Mouse (Mus musculus): ENCODE data around the gene Sdhaf4. TPM values are rescaled to one million over a fixed set of nuclear protein-coding genes. Genes with fewer than 3 reads are reported as not detected.
A peak's percentile ranks its signal among the peaks of the same experiment; 100 is the strongest.

Sdhaf4 gene
- 23.7 and 26.8 TPM in 2 replicates for polyA plus RNA-seq (2015; fragmentation: Nextera tagmentation; extraction: Ambion mirVana)

GRCm38 (mm10) chr1:24005070-24005804, at the start of gene Sdhaf4:
TSS of gene Sdhaf4 (minus strand) at chr1:24005656.
- peak within 1 kb of the TSS; percentile 81 for H3K9ac ChIP-seq
- ATAC-seq (ENCODE audit: insufficient read depth): peak; percentile 96
- 0 out of 2 replicates have a peak, but pooled peaks cover 9% of the 10 kb centered on the region for H3K4me1 ChIP-seq (replicated peaks)
- H3K36me3 ChIP-seq (replicated peaks): peaks cover 6% of the 10 kb centered on the region; the same call in 1 of the 2 replicates
- H3K4me3 ChIP-seq (replicated peaks): peak within 1 kb of the TSS; percentile 79
- no peaks in the 10 kb centered on the region for H3K9me3 ChIP-seq (replicated peaks)
- peak within 1 kb of the TSS; percentile 68 for H3K4me2 ChIP-seq
- H3K27me3 ChIP-seq: no peaks in the 10 kb centered on the region
- H3K27ac ChIP-seq (replicated peaks): peak within 1 kb of the TSS; percentile 71
- 1% methylated on average over 47 of the region's 47 CpGs for WGBS (ENCODE audit: insufficient replicate concordance)

GRCm38 (mm10) chr1:24046730-24047510, 41.5 kb upstream of the Sdhaf4 start:
- Histone ChIP-seq H3K4me3 (replicated peaks) (no peak overlapping the region), H3K9me3 (replicated peaks) (no peaks in the 10 kb centered on the region), H3K9ac (no peak overlapping the region), H3K27ac (replicated peaks) (no peak overlapping the region), H3K4me1 (replicated peaks) (no peaks in the 10 kb centered on the region), H3K27me3 (no peaks in the 10 kb centered on the region), H3K36me3 (replicated peaks) (no peaks in the 10 kb centered on the region), H3K4me2 (no peak overlapping the region)
- ATAC-seq (ENCODE audit: insufficient read depth): no peak
- WGBS (ENCODE audit: insufficient replicate concordance): 61% methylated on average over 6 of the region's 6 CpGs

- Histone ChIP-seq H3K4me1 (replicated peaks) (no peaks in the 10 kb centered on the region), H3K9ac (no peak overlapping the region), H3K4me3 (replicated peaks) (no peak overlapping the region), H3K9me3 (replicated peaks) (no peaks in the 10 kb centered on the region), H3K36me3 (replicated peaks) (no peaks in the 10 kb centered on the region), H3K27me3 (no peaks in the 10 kb centered on the region), H3K27ac (replicated peaks) (no peak overlapping the region), H3K4me2 (no peak overlapping the region)
- WGBS (ENCODE audit: insufficient replicate concordance): 50% methylated on average over 5 of the region's 5 CpGs
- ATAC-seq (ENCODE audit: insufficient read depth): no peak
Observed at GRCm38 (mm10) chr1:24045627-24046026, 40.2 kb upstream of the Sdhaf4 start.

DNA sequence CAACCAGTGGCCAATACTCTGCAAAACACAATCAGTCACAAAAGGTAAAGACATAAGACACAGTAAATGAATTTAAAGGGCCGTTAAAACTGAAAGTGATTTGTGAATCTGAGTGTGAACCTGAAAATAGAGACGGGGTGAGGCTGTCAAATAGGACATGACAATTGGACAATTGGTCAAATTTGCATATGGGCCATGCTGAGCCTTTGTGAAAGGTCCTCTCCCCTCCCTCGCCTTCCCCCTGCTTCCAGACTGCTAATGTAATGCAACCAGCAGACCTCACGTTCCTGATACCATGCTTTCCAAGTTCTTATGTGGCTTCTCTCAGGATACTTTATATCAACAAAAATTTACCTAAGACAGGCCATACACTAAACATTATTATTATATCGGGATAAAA, 37.6 kb upstream of the Sdhaf4 start:
- no peaks in the 10 kb centered on the region for H3K36me3 ChIP-seq (replicated peaks)
- no peak overlapping the region for H3K4me2 ChIP-seq
- ATAC-seq (ENCODE audit: insufficient read depth): no peak
- no peaks in the 10 kb centered on the region for H3K4me1 ChIP-seq (replicated peaks)
- H3K9me3 ChIP-seq (replicated peaks): no peaks in the 10 kb centered on the region
- WGBS (ENCODE audit: insufficient replicate concordance): 52% methylated on average over 5 of the region's 5 CpGs
- H3K27ac ChIP-seq (replicated peaks): no peak overlapping the region
- no peaks in the 10 kb centered on the region for H3K27me3 ChIP-seq
- H3K9ac ChIP-seq: no peak overlapping the region
- no peak overlapping the region for H3K4me3 ChIP-seq (replicated peaks)

- 56% methylated on average over 2 of the region's 2 CpGs for WGBS (ENCODE audit: insufficient replicate concordance)
Observed at GRCm38 (mm10) chr1:24033759-24034423, 28.4 kb upstream of the Sdhaf4 start.

DNA sequence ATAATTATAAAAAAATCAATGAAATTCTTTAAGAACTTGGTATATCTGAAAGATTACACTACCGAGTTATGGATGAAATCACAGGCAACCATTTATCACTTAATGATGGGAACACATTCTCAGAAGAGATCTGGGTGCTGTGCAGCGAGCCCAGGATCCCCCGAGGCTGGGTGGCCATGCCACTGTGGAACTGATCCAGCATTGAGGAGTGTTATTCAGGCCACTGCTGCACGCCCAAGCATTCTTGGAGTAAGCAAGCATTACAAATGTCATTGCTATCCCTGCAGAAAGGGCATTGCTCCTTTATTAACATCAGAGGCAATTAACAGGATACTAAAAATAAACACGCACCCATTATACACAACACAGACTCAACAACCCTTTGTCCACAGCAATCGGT, 5.4 kb upstream of the Sdhaf4 start:
- Histone ChIP-seq H3K9ac (no peak overlapping the region), H3K4me3 (replicated peaks) (no peak overlapping the region), H3K9me3 (replicated peaks) (no peaks in the 10 kb centered on the region), H3K4me1 (replicated peaks) (no peaks in the 10 kb centered on the region), H3K27ac (replicated peaks) (no peak overlapping the region), H3K36me3 (replicated peaks) (no peaks in the 10 kb centered on the region), H3K27me3 (no peaks in the 10 kb centered on the region), H3K4me2 (no peak overlapping the region)
- WGBS (ENCODE audit: insufficient replicate concordance): 64% methylated on average over 6 of the region's 6 CpGs
- ATAC-seq (ENCODE audit: insufficient read depth): no peak

More at GRCm38 (mm10) chr1:24033759-24034423, 28.4 kb upstream of the Sdhaf4 start:
- no peak for ATAC-seq (ENCODE audit: insufficient read depth)
- H3K4me3 ChIP-seq (replicated peaks): no peak overlapping the region
- H3K4me2 ChIP-seq: no peak overlapping the region
- H3K4me1 ChIP-seq (replicated peaks): no peaks in the 10 kb centered on the region
- H3K27me3 ChIP-seq: no peaks in the 10 kb centered on the region
- H3K36me3 ChIP-seq (replicated peaks): no peaks in the 10 kb centered on the region
- H3K9me3 ChIP-seq (replicated peaks): no peaks in the 10 kb centered on the region
- H3K9ac ChIP-seq: no peak overlapping the region
- H3K27ac ChIP-seq (replicated peaks): no peak overlapping the region

DNA sequence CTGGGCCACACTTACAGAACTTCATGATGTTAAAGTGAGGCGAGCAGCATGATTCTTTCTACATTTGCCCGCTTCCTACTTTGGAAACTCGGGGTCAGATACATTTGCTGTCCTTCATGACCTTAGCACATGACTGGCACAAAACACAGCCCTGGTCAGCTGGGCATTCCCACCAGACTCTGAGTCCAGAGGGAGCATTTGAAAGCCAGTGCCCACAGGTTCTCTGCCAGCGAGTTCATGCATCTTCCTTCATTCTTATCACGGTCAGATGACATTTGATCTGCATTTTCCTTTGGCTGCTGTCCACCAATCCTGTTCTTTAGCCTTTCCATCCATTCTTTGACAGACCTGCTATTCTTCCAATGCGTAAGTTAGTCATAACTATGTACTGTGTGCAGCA, 4.6 kb upstream of the Sdhaf4 start:
- Histone ChIP-seq H3K4me1 (replicated peaks) (0 out of 2 replicates have a peak, but pooled peaks cover under 1% of the 10 kb centered on the region), H3K36me3 (replicated peaks) (no peaks in the 10 kb centered on the region), H3K4me2 (no peak overlapping the region), H3K27ac (replicated peaks) (no peak overlapping the region), H3K9me3 (replicated peaks) (no peaks in the 10 kb centered on the region), H3K27me3 (no peaks in the 10 kb centered on the region), H3K4me3 (replicated peaks) (no peak overlapping the region), H3K9ac (no peak overlapping the region)
- no peak for ATAC-seq (ENCODE audit: insufficient read depth)
- WGBS (ENCODE audit: insufficient replicate concordance): 63% methylated on average over 6 of the region's 6 CpGs

- Histone ChIP-seq H3K27ac (replicated peaks) (no peak overlapping the region), H3K4me1 (replicated peaks) (0 out of 2 replicates have a peak, but pooled peaks cover 9% of the 10 kb centered on the region), H3K9me3 (replicated peaks) (no peaks in the 10 kb centered on the region), H3K9ac (no peak overlapping the region), H3K36me3 (replicated peaks) (no peaks in the 10 kb centered on the region), H3K27me3 (no peaks in the 10 kb centered on the region), H3K4me2 (no peak overlapping the region), H3K4me3 (replicated peaks) (no peak overlapping the region)
- ATAC-seq (ENCODE audit: insufficient read depth): no peak
- 72% methylated on average over 8 of the region's 8 CpGs for WGBS (ENCODE audit: insufficient replicate concordance)
Observed at GRCm38 (mm10) chr1:24007621-24008020, 2.2 kb upstream of the Sdhaf4 start.

GRCm38 (mm10) chr1:23999318-23999717, 6.1 kb downstream of the Sdhaf4 start:
- ATAC-seq (ENCODE audit: insufficient read depth): no peak
- Histone ChIP-seq H3K36me3 (replicated peaks) (peaks cover 16% of the 10 kb centered on the region), H3K27ac (replicated peaks) (no peak overlapping the region), H3K27me3 (no peaks in the 10 kb centered on the region), H3K4me1 (replicated peaks) (peaks cover 2% of the 10 kb centered on the region; the same call in 1 of the 2 replicates), H3K9me3 (replicated peaks) (no peaks in the 10 kb centered on the region), H3K4me2 (no peak overlapping the region), H3K9ac (no peak overlapping the region), H3K4me3 (replicated peaks) (no peak overlapping the region)
- WGBS (ENCODE audit: insufficient replicate concordance): 68% methylated on average over 5 of the region's 5 CpGs

GRCm38 (mm10) chr1:23998866-23999265, 6.6 kb downstream of the Sdhaf4 start:
- H3K27me3 ChIP-seq: no peaks in the 10 kb centered on the region
- no peak overlapping the region for H3K9ac ChIP-seq
- no peak for ATAC-seq (ENCODE audit: insufficient read depth)
- no peak overlapping the region for H3K27ac ChIP-seq (replicated peaks)
- H3K4me2 ChIP-seq: no peak overlapping the region
- H3K4me1 ChIP-seq (replicated peaks): no peaks in the 10 kb centered on the region; the same call in 1 of the 2 replicates
- WGBS (ENCODE audit: insufficient replicate concordance): 81% methylated on average over 7 of the region's 7 CpGs
- H3K9me3 ChIP-seq (replicated peaks): no peaks in the 10 kb centered on the region
- H3K4me3 ChIP-seq (replicated peaks): no peak overlapping the region
- peaks cover 16% of the 10 kb centered on the region for H3K36me3 ChIP-seq (replicated peaks)

Measured in liver, embryonic 15.5 days (tissue).